Mouse (Mus musculus) midbrain, embryonic 16.5 days (tissue): ENCODE measurements around the gene Aanat. TPM values are rescaled to one million over a fixed set of nuclear protein-coding genes. Genes with fewer than 3 reads are reported as not detected.

Source experiments
- ATAC-seq: fragments of 200-750 bp; cut with Nextera tagmentation; 2 replicates; pipeline ENCODE4 v1.8.0; 2017; ENCODE audit warnings: moderate TSS enrichment
- H3K27ac ChIP-seq: fragments of 300-500 bp; sonication (generic); 2 replicates; pipeline ENCODE4 v1.5.1; 2014; ENCODE audit warnings: mild to moderate bottlenecking, low read length, mixed read lengths
- H3K27me3 ChIP-seq: fragments of 300-500 bp; sonication (generic); 2 replicates; pipeline ENCODE4 v1.6.1; 2014; ENCODE audit warnings: low read depth, low read length, mixed read lengths; ENCODE audit not compliant: control insufficient read depth, insufficient read depth
- H3K36me3 ChIP-seq: fragments of 300-500 bp; sonication (generic); 2 replicates; pipeline ENCODE4 v1.6.1; 2014; ENCODE audit warnings: mild to moderate bottlenecking, low read length, moderate library complexity, mixed read lengths; ENCODE audit not compliant: control insufficient read depth, insufficient read depth
- H3K4me1 ChIP-seq: fragments of 300-500 bp; sonication (generic); 2 replicates; pipeline ENCODE4 v1.6.1; 2014; ENCODE audit warnings: mild to moderate bottlenecking, low read length, mixed read lengths; ENCODE audit not compliant: control insufficient read depth, insufficient read depth
- H3K4me2 ChIP-seq: fragments of 300-500 bp; sonication (generic); 2 replicates; pipeline ENCODE4 v1.6.1; 2014; ENCODE audit warnings: mild to moderate bottlenecking, low read length, mixed read lengths
- H3K4me3 ChIP-seq: fragments of 300-500 bp; sonication (generic); 2 replicates; pipeline ENCODE4 v1.5.1; 2014; ENCODE audit warnings: low read depth, mild to moderate bottlenecking, low read length, moderate library complexity, mixed read lengths
- H3K9ac ChIP-seq: fragments of 300-500 bp; sonication (generic); 2 replicates; pipeline ENCODE4 v1.6.1; 2014; ENCODE audit warnings: low read depth, low read length, mixed read lengths
- H3K9me3 ChIP-seq: fragments of 300-500 bp; sonication (generic); replicated peaks from 2 replicates; pipeline ENCODE4 v1.6.1; 2014; ENCODE audit warnings: mild to moderate bottlenecking, low read length, mixed read lengths; ENCODE audit not compliant: control insufficient read depth, poor library complexity, severe bottlenecking
- WGBS: fragments of 180-500 bp; shearing (Covaris S2); extraction: QIAGEN DNeasy Blood & Tissue Kit; methylation state at CpG from one replicate; pipeline ENCODE4 v1.1.7; 2014; 5-methylcytosine and 5-hydroxymethylcytosine counted together
- polyA plus RNA-seq: library from polyadenylated mRNA; unstranded; fragments of >200 nt; fragmentation: Nextera tagmentation; extraction: Ambion mirVana; gene quantifications from 2 replicates; pipeline ENCODE4 v1.2.1, GENCODE M21; 2015

The Aanat gene
- polyA plus RNA-seq, 1 experiment from 2014 or later, result 0.20 TPM

GRCm38 (mm10) chr11:116619156-116619555 lies 32.9 kb downstream of the Aanat start:
- Histone ChIP-seq H3K9ac (no peak overlapping the region), H3K27me3 (peaks cover 12% of the 10 kb centered on the region), H3K4me2 (no peak overlapping the region), H3K4me3 (no peak overlapping the region), H3K9me3 (no peaks in the 10 kb centered on the region), H3K27ac (no peak overlapping the region), H3K36me3 (no peaks in the 10 kb centered on the region), H3K4me1 (no peaks in the 10 kb centered on the region)
- 88% methylated on average over 7 of the region's 7 CpGs for WGBS
- ATAC-seq, result no peak

GRCm38 (mm10) chr11:116619561-116619960 lies 33.3 kb downstream of the Aanat start:
- ATAC-seq, result no peak
- Histone ChIP-seq H3K36me3 (no peaks in the 10 kb centered on the region), H3K4me3 (no peak overlapping the region), H3K4me2 (no peak overlapping the region), H3K9ac (no peak overlapping the region), H3K27ac (no peak overlapping the region), H3K4me1 (peaks cover 2% of the 10 kb centered on the region; the same call in 1 of the 2 replicates), H3K27me3 (peaks cover 15% of the 10 kb centered on the region), H3K9me3 (no peaks in the 10 kb centered on the region)
- WGBS, result 76% methylated on average over 8 of the region's 8 CpGs

- H3K27me3 ChIP-seq, result peaks cover 20% of the 10 kb centered on the region
- H3K4me2 ChIP-seq, result no peak overlapping the region
- H3K4me1 ChIP-seq, result peaks cover 5% of the 10 kb centered on the region; the same call in 1 of the 2 replicates
- H3K4me3 ChIP-seq, result no peak overlapping the region
- WGBS, result 37% methylated on average over 9 of the region's 9 CpGs
- no peak for ATAC-seq
- H3K36me3 ChIP-seq, result no peaks in the 10 kb centered on the region
- no peak overlapping the region for H3K27ac ChIP-seq
- H3K9ac ChIP-seq, result no peak overlapping the region
- no peaks in the 10 kb centered on the region for H3K9me3 ChIP-seq
Observed at GRCm38 (mm10) chr11:116620073-116620472, 33.8 kb downstream of the Aanat start.

GRCm38 (mm10) chr11:116620559-116621253 lies 34.5 kb downstream of the Aanat start:
- Histone ChIP-seq H3K9ac (no peak overlapping the region), H3K4me3 (no peak overlapping the region), H3K4me2 (no peak overlapping the region), H3K27me3 (peaks cover 24% of the 10 kb centered on the region), H3K27ac (no peak overlapping the region), H3K4me1 (peaks cover 5% of the 10 kb centered on the region; the same call in 1 of the 2 replicates), H3K9me3 (no peaks in the 10 kb centered on the region), H3K36me3 (no peaks in the 10 kb centered on the region)
- ATAC-seq, result no peak
- WGBS, result 79% methylated on average over 10 of the region's 10 CpGs

GRCm38 (mm10) chr11:116621258-116621704 lies 35.0 kb downstream of the Aanat start:
- peaks cover 5% of the 10 kb centered on the region; the same call in 1 of the 2 replicates for H3K4me1 ChIP-seq
- no peaks in the 10 kb centered on the region for H3K9me3 ChIP-seq
- H3K27ac ChIP-seq, result no peak overlapping the region
- peaks cover 24% of the 10 kb centered on the region for H3K27me3 ChIP-seq
- no peak overlapping the region for H3K9ac ChIP-seq
- H3K4me3 ChIP-seq, result no peak overlapping the region
- no peak; the same call in 1 of the 2 replicates for ATAC-seq
- 52% methylated on average over 6 of the region's 6 CpGs for WGBS
- H3K36me3 ChIP-seq, result no peaks in the 10 kb centered on the region
- H3K4me2 ChIP-seq, result no peak overlapping the region

GRCm38 (mm10) chr11:116623281-116624124 lies 37.3 kb downstream of the Aanat start:
- H3K27me3 ChIP-seq, result peaks cover 24% of the 10 kb centered on the region
- no peak for ATAC-seq
- 7% methylated on average over 40 of the region's 40 CpGs for WGBS
- peak overlapping the region; percentile 78 for H3K4me2 ChIP-seq
- peak overlapping the region; percentile 56 for H3K9ac ChIP-seq
- H3K27ac ChIP-seq, result no peak overlapping the region
- H3K36me3 ChIP-seq, result no peaks in the 10 kb centered on the region
- H3K4me1 ChIP-seq, result peaks cover 5% of the 10 kb centered on the region; the same call in 1 of the 2 replicates
- H3K4me3 ChIP-seq, result peak overlapping the region; percentile 48
- no peaks in the 10 kb centered on the region for H3K9me3 ChIP-seq

- H3K27me3 ChIP-seq, result peaks cover 24% of the 10 kb centered on the region
- no peaks in the 10 kb centered on the region for H3K9me3 ChIP-seq
- peak overlapping the region; percentile 78 for H3K4me2 ChIP-seq
- ATAC-seq, result no peak
- H3K27ac ChIP-seq, result no peak overlapping the region
- peak overlapping the region; percentile 48 for H3K4me3 ChIP-seq
- peak overlapping the region; percentile 56 for H3K9ac ChIP-seq
- no peaks in the 10 kb centered on the region for H3K36me3 ChIP-seq
- WGBS, result 16% methylated on average over 32 of the region's 42 CpGs
- peaks cover 5% of the 10 kb centered on the region; the same call in 1 of the 2 replicates for H3K4me1 ChIP-seq
Observed at GRCm38 (mm10) chr11:116624131-116624832, 38.0 kb downstream of the Aanat start.

GRCm38 (mm10) chr11:116625081-116626000 lies 39.1 kb downstream of the Aanat start:
- no peaks in the 10 kb centered on the region for H3K9me3 ChIP-seq
- WGBS, result 74% methylated on average over 17 of the region's 17 CpGs
- peaks cover 24% of the 10 kb centered on the region for H3K27me3 ChIP-seq
- no peak overlapping the region for H3K27ac ChIP-seq
- H3K9ac ChIP-seq, result no peak overlapping the region
- peaks cover 5% of the 10 kb centered on the region; the same call in 1 of the 2 replicates for H3K4me1 ChIP-seq
- no peak overlapping the region for H3K4me2 ChIP-seq
- no peak overlapping the region for H3K4me3 ChIP-seq
- ATAC-seq, result no peak
- H3K36me3 ChIP-seq, result no peaks in the 10 kb centered on the region
